Mouse (Mus musculus) testis, adult 2 months (tissue): ENCODE results near the gene Imp3. TPM values are rescaled to one million over a fixed set of nuclear protein-coding genes. Genes with fewer than 3 reads are reported as not detected.

Experiments used
- H3K27ac ChIP-seq: fragments of 200-500 bp; 2 replicates; pipeline ENCODE4 v1.5.1; 2012; ENCODE audit warnings: low read depth, low read length; ENCODE audit not compliant: control insufficient read depth, insufficient read depth
- H3K27me3 ChIP-seq: fragments of 200-500 bp; 2 replicates; pipeline ENCODE4 v1.6.1; 2012; ENCODE audit warnings: mild to moderate bottlenecking, low read length, moderate library complexity; ENCODE audit not compliant: control insufficient read depth, insufficient read depth
- H3K36me3 ChIP-seq: fragments of 200-500 bp; 2 replicates; pipeline ENCODE4 v1.6.1; 2012; ENCODE audit warnings: mild to moderate bottlenecking, low read length; ENCODE audit not compliant: control insufficient read depth, insufficient read depth
- H3K4me1 ChIP-seq: fragments of 200-500 bp; 2 replicates; pipeline ENCODE4 v1.6.1; 2012; ENCODE audit warnings: low read length; ENCODE audit not compliant: control insufficient read depth, insufficient read depth
- H3K4me3 ChIP-seq: fragments of 200-500 bp; 2 replicates; pipeline ENCODE4 v1.5.1; 2012; ENCODE audit warnings: low read depth, mild to moderate bottlenecking, low read length, moderate library complexity, mixed read lengths; ENCODE audit not compliant: control insufficient read depth
- CTCF ChIP-seq: fragments of 200-500 bp; IDR thresholded peaks from 2 replicates; pipeline ENCODE4 v1.5.1; 2012; ENCODE audit warnings: low read depth, mild to moderate bottlenecking, inconsistent platforms, low read length, moderate library complexity; ENCODE audit not compliant: control insufficient read depth, insufficient read depth, insufficient replicate concordance
- POLR2A ChIP-seq: fragments of 200-500 bp; IDR thresholded peaks from 2 replicates; pipeline ENCODE4 v1.6.1; 2012; ENCODE audit warnings: low read depth, mild to moderate bottlenecking, inconsistent platforms, low read length, moderate library complexity; ENCODE audit not compliant: control insufficient read depth
- polyA plus RNA-seq: library from polyadenylated mRNA; depleted of rRNA; stranded (reverse); fragments of >200 nt; gene quantifications from 2 replicates; pipeline ENCODE4 v1.2.3, GENCODE M21; 2012

Gene Imp3
- polyA plus RNA-seq, 1 experiment, result 42.3 TPM

DNA sequence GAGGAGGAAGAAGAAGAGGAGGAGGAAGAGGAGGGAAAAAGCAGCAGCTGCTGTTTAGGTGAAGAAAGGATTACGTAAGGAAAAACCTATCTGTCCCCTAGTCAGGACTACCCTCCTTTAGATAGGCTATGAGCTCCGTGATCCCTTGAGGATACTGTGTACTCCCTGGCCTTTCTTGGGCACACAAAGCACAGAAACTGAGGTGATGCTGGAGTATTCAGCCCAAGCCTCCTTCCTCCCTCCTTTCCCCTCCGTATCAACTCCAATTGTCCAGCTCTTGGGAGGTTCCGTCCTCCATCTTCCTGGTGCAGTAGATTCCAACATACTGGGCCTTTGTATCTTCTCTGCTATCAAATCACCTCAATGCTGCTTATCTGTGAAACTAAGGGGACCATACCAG, 14.5 kb upstream of the Imp3 start:
- no peak overlapping the region for H3K4me3 ChIP-seq
- peaks cover 9% of the 10 kb centered on the region for H3K4me1 ChIP-seq
- no peak overlapping the region for H3K27ac ChIP-seq
- no peaks in the 10 kb centered on the region for H3K36me3 ChIP-seq
- no peaks in the 10 kb centered on the region for H3K27me3 ChIP-seq
- TF ChIP-seq CTCF (no peak), POLR2A (no peak)

DNA sequence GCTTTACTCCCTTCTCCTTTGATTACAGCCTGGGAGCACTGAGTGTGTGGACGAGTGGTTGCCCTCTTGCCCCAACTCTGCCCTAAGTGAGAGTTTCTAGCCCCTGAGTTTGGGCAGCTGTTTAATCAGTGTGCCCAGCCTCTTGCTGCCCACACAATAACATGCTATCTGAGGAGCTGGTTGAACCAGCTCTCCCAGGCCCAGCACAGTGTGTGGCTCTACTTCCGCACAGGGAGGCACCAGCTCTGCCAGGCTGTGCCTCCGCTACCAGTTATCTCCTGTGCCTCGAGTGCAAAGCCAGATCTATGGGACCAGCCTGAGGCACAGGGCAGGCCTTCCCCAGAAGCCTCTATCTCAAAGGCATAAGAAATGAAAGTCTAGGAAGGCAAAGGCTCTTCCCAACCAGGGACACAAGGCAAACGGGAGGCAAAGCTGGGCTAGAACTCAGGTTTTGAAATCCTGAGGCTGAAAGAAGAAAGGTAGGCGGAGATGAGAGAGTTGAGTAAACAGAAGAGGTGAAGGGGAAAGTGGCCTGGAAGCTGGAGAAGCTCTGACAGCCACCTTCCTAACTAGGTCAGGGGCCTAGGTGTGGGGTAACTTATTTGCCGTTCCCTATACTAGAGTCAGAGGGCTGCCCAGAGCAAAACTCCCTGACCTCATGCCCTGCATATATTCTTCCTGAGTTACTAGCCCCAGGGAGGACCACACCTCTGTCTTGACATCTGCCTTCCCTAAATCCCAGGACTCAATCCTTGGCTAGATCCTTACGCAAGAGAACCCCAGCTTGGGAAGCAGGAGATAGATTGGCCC, 13.2 kb upstream of the Imp3 start:
- H3K27me3 ChIP-seq, result no peaks in the 10 kb centered on the region
- peak overlapping the region; percentile 47 for H3K4me3 ChIP-seq
- peaks cover 14% of the 10 kb centered on the region for H3K4me1 ChIP-seq
- TF ChIP-seq POLR2A (no peak; the same call in 1 of the 2 replicates), CTCF (no peak)
- peak overlapping the region; percentile 71 for H3K27ac ChIP-seq
- H3K36me3 ChIP-seq, result no peaks in the 10 kb centered on the region

DNA sequence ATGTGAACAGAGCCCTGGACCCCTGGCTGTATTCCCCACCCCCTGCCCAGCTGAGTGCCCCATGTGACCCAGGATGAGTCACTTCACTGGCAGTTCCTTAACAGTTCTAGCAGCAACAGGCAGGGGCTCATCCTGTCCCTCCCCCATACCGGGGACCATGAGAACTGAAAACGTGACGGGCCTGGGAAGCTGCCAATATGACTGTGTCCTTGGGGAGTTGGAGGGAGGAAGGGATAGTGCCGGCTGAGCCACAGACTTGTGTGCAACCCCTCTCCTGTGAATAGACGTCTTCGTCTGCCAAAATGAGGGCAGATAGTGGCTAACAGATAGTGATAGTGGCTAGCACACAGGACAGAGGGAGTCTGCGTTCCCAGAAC, 12.6 kb upstream of the Imp3 start:
- H3K27me3 ChIP-seq, result no peaks in the 10 kb centered on the region
- H3K27ac ChIP-seq, result peak overlapping the region; percentile 71
- H3K36me3 ChIP-seq, result no peaks in the 10 kb centered on the region
- no peak for TF ChIP-seq CTCF
- TF ChIP-seq POLR2A, result no peak
- peak overlapping the region; percentile 47 for H3K4me3 ChIP-seq
- peaks cover 17% of the 10 kb centered on the region for H3K4me1 ChIP-seq

DNA sequence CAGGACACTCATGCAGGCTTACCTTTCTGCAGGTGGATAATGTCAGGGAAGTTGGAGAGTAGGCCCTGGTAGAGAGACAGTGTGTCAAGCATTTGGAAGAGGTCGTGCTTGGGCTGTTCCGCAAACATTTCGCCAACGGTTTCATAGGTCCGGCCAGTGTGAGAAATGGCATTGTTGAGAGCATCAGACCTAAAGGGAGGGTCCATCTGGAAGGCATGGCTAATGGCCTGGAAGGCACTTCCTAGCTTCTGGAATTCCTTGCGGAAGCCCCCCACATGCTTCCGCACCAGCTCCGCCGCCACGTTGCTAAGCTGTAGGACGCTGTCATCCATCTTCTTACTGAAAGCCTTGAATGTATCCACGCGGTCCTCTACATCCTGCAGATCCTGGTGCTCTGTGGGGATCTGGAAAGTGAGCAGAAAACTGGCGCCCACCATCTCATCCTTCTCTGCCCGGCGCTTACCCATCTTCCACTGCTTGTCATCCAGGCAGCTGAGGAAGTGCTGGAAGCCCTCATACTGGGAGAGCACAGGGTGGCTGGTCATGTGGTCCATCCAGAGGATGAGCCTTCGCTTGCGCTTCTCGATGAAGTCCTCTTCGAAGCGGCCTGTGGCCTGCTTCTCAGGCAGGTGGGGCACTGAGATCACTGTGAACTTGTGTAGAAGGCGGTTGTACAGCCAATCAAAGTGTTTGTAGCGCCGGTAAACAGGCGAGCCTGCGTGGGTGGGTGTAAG, 11.8 kb upstream of the Imp3 start:
- Histone ChIP-seq H3K36me3 (no peaks in the 10 kb centered on the region), H3K27me3 (no peaks in the 10 kb centered on the region), H3K4me3 (peak overlapping the region; percentile 44), H3K27ac (peak overlapping the region; percentile 67), H3K4me1 (peaks cover 17% of the 10 kb centered on the region)
- TF ChIP-seq CTCF, result no peak
- no peak for TF ChIP-seq POLR2A

DNA sequence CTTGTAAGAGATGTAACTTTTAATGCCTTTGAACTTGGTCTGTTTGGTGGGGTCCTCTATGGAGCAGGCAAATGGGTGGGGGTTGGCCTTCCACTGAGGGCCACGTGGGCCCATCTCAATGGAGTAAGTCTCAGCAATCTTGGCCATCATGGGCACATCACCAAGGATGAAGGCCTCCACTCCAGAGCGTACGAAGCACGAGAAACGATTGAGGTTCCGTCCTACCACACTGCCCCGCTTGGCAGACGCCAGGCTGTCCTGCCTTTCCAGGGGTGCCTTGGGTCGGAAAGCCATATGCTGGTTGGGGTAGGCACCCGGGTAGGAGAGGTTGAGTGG, 11.3 kb upstream of the Imp3 start:
- Histone ChIP-seq H3K4me3 (no peak overlapping the region; the same call in 1 of the 2 replicates), H3K36me3 (no peaks in the 10 kb centered on the region), H3K27me3 (no peaks in the 10 kb centered on the region), H3K27ac (peak overlapping the region; percentile 67; the same call in 1 of the 2 replicates), H3K4me1 (peaks cover 17% of the 10 kb centered on the region)
- TF ChIP-seq POLR2A (no peak), CTCF (no peak)

DNA sequence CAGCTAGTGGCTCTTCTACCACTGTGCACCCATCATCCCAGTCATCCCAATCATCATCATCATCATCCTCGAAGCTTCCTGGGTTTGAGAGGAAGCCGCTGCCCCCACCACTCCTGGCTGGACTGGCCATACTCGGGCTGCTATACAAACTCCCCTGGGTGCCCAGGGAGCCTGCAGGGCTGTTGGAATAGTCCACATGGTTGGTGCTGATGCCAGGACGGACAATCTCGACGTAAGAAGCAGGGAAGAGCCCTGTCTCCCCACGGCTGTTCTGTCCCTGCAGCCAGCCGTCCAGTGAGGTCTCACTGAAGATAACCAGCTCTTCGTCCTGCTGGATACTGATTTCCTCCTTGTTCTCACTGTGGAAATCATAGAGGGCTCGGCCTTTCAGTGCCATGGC, 10.9 kb upstream of the Imp3 start:
- no peaks in the 10 kb centered on the region for H3K27me3 ChIP-seq
- TF ChIP-seq CTCF (no peak), POLR2A (no peak)
- H3K4me3 ChIP-seq, result no peak overlapping the region
- peaks cover 17% of the 10 kb centered on the region for H3K4me1 ChIP-seq
- H3K27ac ChIP-seq, result no peak overlapping the region; the same call in 1 of the 2 replicates
- no peaks in the 10 kb centered on the region for H3K36me3 ChIP-seq

DNA sequence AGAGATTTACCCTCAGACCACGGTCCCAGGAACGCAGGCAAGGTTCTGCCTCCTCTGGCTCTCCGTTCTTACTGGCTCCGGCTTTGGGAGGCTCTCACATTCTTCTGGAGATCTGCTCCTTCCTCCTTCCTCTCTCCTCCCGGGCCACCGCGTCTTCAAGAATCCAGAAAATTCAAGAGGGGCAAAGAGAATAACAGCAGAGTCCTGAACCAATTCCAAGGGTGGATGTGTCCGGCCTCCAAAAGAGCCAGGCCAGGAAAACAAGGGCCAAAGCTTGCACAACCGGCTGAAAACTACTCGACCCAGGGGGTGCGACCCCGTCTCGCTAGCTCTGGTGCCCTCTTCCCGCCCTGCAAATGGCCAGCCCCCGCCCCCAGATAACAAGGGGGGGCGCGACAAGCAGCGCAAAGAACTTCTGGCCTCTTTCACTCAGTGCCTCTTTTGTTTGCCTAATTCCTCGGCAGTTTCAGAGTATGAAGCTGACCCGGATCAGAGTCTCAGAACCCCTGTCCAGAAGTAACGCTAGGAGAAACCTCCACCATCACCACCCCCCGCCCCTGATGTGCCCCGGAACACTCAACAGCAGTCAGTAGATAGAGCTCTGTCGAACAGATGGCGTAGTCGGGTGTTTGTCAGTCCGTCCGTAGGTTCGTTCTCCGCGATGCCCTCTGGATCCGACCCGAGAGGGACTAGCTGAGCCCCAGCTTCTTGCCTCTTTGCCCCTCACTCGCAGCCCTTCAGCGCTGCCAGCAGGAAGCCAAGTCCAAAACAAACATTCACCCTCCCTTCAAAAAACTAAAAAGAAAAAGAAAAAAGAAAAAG, 9.9 kb upstream of the Imp3 start:
- H3K27ac ChIP-seq, result peak overlapping the region; percentile 72
- no peak for TF ChIP-seq POLR2A
- no peak for TF ChIP-seq CTCF
- H3K4me1 ChIP-seq, result peaks cover 17% of the 10 kb centered on the region
- peak overlapping the region; percentile 76 for H3K4me3 ChIP-seq
- H3K36me3 ChIP-seq, result no peaks in the 10 kb centered on the region
- H3K27me3 ChIP-seq, result no peaks in the 10 kb centered on the region
